Mouse (Mus musculus): Measurements from ENCODE around the gene Erf. TPM values are rescaled to one million over a fixed set of nuclear protein-coding genes. Genes with fewer than 3 reads are reported as not detected.

Erf gene
- total and polyA plus RNA-seq, 2 experiments, result 7.4 to 27.0 TPM

- Histone ChIP-seq H3K27me3 (ENCODE audit: control insufficient read depth, insufficient read depth, low read length) (no peaks in the 10 kb centered on the region), H3K4me3 (ENCODE audit: insufficient read depth, low read depth, low read length) (no peak overlapping the region), H3K9ac (ENCODE audit: low read depth, low read length) (no peak overlapping the region), H3K4me1 (ENCODE audit: control insufficient read depth, insufficient read depth, low read length) (peaks cover 8% of the 10 kb centered on the region), H3K36me3 (ENCODE audit: control insufficient read depth, insufficient read depth, low read length) (no peaks in the 10 kb centered on the region), H3K79me2 (ENCODE audit: control insufficient read depth, insufficient read depth, low read length) (peaks cover 36% of the 10 kb centered on the region), H3K27ac (replicated peaks; ENCODE audit: insufficient read depth, low read depth, low read length) (no peak overlapping the region)
- 95% methylated on average over 35 of the region's 35 CpGs for WGBS
- DNase-seq (ENCODE audit: extremely low read depth, low read depth, low spot score), result no peak
- TF ChIP-seq POLR2A (IDR thresholded peaks at IDR 0.05; ENCODE audit: extremely low read depth, insufficient read depth, low read length) (no peak), CTCF (IDR thresholded peaks at IDR 0.05; ENCODE audit: low read depth, low read length) (no peak)
Measured at GRCm38 (mm10) chr7:25270652-25271633, 20.4 kb upstream of the Erf start.

DNA sequence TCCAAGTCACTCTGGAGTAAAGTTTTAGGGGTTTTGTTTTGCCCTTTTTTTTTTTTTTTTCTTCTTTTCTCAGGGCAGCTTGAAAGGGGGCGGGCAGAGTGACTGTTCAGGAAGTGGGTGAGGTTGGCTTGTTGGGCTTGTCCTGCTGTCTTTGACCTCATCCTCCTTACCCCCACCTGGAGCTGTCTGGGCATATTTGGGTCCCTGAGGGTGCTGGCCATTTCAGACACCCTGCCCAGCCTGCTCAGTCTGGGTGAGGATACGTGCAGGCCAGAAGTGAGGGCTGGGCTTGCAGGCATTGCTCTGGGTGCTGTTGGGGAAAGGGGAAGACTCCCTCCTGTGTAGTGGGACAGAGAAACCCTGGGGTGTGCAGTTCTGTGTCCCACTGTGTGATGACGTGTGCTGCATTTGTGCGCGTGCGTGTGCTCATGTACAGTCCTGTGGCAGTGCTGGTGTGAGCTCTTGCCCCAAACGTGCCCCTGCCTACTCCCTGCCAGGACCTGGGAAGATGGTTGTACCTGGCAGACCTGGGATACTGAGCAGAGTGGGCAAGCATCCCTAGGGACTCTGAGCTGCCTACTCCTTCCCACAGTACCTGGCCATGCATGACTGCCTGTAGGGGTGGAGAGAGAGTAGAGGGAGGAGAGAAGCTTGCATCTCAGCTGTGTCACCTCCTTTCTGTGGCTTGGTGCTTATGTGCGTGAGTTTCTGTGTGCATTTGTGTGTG lies 19.1 kb upstream of the Erf start:
- H3K36me3 ChIP-seq (ENCODE audit: control insufficient read depth, insufficient read depth, low read length), result no peaks in the 10 kb centered on the region
- no peaks in the 10 kb centered on the region for H3K27me3 ChIP-seq (ENCODE audit: control insufficient read depth, insufficient read depth, low read length)
- TF ChIP-seq POLR2A (IDR thresholded peaks at IDR 0.05; ENCODE audit: extremely low read depth, insufficient read depth, low read length) (no peak), CTCF (IDR thresholded peaks at IDR 0.05; ENCODE audit: low read depth, low read length) (no peak)
- H3K79me2 ChIP-seq (ENCODE audit: control insufficient read depth, insufficient read depth, low read length), result peaks cover 36% of the 10 kb centered on the region
- no peak overlapping the region for H3K9ac ChIP-seq (ENCODE audit: low read depth, low read length)
- DNase-seq (ENCODE audit: extremely low read depth, low read depth, low spot score), result no peak
- H3K4me1 ChIP-seq (ENCODE audit: control insufficient read depth, insufficient read depth, low read length), result peaks cover 8% of the 10 kb centered on the region
- H3K27ac ChIP-seq (replicated peaks; ENCODE audit: insufficient read depth, low read depth, low read length), result no peak overlapping the region
- H3K4me3 ChIP-seq (ENCODE audit: insufficient read depth, low read depth, low read length), result no peak overlapping the region; the same call in 1 of the 2 replicates
- WGBS, result 72% methylated on average over 8 of the region's 8 CpGs

DNA sequence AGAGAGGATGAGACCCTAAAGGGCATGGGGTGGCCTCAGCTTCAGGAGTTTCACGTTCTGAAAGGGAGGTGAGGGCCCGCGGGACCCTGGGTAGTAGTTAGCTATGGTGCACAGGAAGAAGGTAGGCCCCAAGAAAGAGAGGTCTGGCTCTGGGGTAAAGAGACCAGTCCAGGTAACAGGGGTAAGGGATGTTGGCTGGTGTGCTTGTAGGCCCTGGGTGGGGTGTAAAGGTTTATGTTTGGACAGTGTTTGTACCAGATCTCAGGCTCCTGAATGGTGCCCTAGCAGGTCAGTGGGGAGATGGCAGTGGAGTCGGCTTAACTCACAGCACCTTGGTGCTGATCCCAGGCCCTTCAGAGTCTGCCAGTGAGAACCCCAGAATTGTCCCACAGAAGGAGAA lies 18.5 kb upstream of the Erf start:
- peak overlapping the region; percentile 83 for H3K9ac ChIP-seq (ENCODE audit: low read depth, low read length)
- peak; percentile 19 for DNase-seq (ENCODE audit: extremely low read depth, low read depth, low spot score)
- peak overlapping the region; percentile 11; the same call in 1 of the 2 replicates for H3K27ac ChIP-seq (replicated peaks; ENCODE audit: insufficient read depth, low read depth, low read length)
- H3K27me3 ChIP-seq (ENCODE audit: control insufficient read depth, insufficient read depth, low read length), result no peaks in the 10 kb centered on the region
- WGBS, result 18% methylated on average over 4 of the region's 4 CpGs
- no peaks in the 10 kb centered on the region for H3K36me3 ChIP-seq (ENCODE audit: control insufficient read depth, insufficient read depth, low read length)
- peak overlapping the region; percentile 73; the same call in 1 of the 2 replicates for H3K4me3 ChIP-seq (ENCODE audit: insufficient read depth, low read depth, low read length)
- peaks cover 36% of the 10 kb centered on the region for H3K79me2 ChIP-seq (ENCODE audit: control insufficient read depth, insufficient read depth, low read length)
- no peak for TF ChIP-seq POLR2A (IDR thresholded peaks at IDR 0.05; ENCODE audit: extremely low read depth, insufficient read depth, low read length)
- TF ChIP-seq CTCF (IDR thresholded peaks at IDR 0.05; ENCODE audit: low read depth, low read length), result no peak
- peaks cover 11% of the 10 kb centered on the region for H3K4me1 ChIP-seq (ENCODE audit: control insufficient read depth, insufficient read depth, low read length)

GRCm38 (mm10) chr7:25268588-25268987 lies 18.0 kb upstream of the Erf start:
- under 1% methylated on average over 7 of the region's 7 CpGs for WGBS
- no peak for TF ChIP-seq CTCF (IDR thresholded peaks at IDR 0.05; ENCODE audit: low read depth, low read length)
- no peak for TF ChIP-seq POLR2A (IDR thresholded peaks at IDR 0.05; ENCODE audit: extremely low read depth, insufficient read depth, low read length)
- Histone ChIP-seq H3K27ac (replicated peaks; ENCODE audit: insufficient read depth, low read depth, low read length) (peak overlapping the region; percentile 57), H3K79me2 (ENCODE audit: control insufficient read depth, insufficient read depth, low read length) (peaks cover 36% of the 10 kb centered on the region), H3K36me3 (ENCODE audit: control insufficient read depth, insufficient read depth, low read length) (no peaks in the 10 kb centered on the region), H3K4me1 (ENCODE audit: control insufficient read depth, insufficient read depth, low read length) (peaks cover 11% of the 10 kb centered on the region), H3K9ac (ENCODE audit: low read depth, low read length) (peak overlapping the region; percentile 83), H3K4me3 (ENCODE audit: insufficient read depth, low read depth, low read length) (peak overlapping the region; percentile 73), H3K27me3 (ENCODE audit: control insufficient read depth, insufficient read depth, low read length) (no peaks in the 10 kb centered on the region)
- no peak for DNase-seq (ENCODE audit: extremely low read depth, low read depth, low spot score)

DNA sequence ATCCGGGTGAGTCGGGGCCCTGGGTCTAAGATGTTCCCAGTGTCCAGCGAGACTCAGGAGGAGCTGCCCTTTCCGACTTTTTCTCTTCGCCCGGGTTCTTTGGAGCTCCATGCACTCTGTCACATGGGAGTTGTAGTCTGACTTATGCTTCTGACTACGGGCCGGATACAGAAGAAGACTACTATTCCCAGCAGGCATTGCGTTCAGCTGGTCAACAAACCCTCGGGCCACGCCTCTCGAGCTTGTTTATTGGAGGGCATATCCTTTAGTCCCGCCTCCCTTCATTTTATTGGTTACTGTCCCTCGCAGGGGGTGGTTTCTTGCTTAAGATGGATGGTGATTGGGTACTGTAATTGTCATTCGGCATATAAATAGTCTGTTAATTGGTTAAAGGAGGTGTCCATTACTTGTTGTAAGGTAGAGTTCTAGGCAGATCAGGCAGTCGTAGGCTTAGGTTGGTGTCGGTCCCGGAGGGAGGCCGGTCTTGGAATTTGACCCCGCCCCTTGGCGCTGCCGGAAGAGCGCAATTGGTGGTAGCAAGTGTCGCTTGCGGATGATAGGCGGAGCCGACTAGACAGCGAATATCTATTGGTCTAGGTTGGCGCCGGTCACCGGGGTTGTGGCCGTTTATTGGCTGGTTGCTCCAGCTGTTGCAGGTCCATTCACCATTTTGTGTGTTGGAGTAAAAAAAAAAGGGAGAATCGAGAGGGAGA lies 17.3 kb upstream of the Erf start:
- Histone ChIP-seq H3K27ac (replicated peaks; ENCODE audit: insufficient read depth, low read depth, low read length) (peak overlapping the region; percentile 96), H3K4me1 (ENCODE audit: control insufficient read depth, insufficient read depth, low read length) (peaks cover 11% of the 10 kb centered on the region), H3K79me2 (ENCODE audit: control insufficient read depth, insufficient read depth, low read length) (peaks cover 31% of the 10 kb centered on the region), H3K9ac (ENCODE audit: low read depth, low read length) (peak overlapping the region; percentile 84), H3K36me3 (ENCODE audit: control insufficient read depth, insufficient read depth, low read length) (no peaks in the 10 kb centered on the region), H3K4me3 (ENCODE audit: insufficient read depth, low read depth, low read length) (peak overlapping the region; percentile 73), H3K27me3 (ENCODE audit: control insufficient read depth, insufficient read depth, low read length) (no peaks in the 10 kb centered on the region)
- under 1% methylated on average over 33 of the region's 33 CpGs for WGBS
- DNase-seq (ENCODE audit: extremely low read depth, low read depth, low spot score), result peak; percentile 100
- TF ChIP-seq CTCF (IDR thresholded peaks at IDR 0.05; ENCODE audit: low read depth, low read length) (no peak), POLR2A (IDR thresholded peaks at IDR 0.05; ENCODE audit: extremely low read depth, insufficient read depth, low read length) (no peak)

All from liver, adult 2 months (tissue).